Mouse (Mus musculus) liver, embryonic 13.5 days (tissue): ENCODE measurements around the gene Trappc10. TPM values are rescaled to one million over a fixed set of nuclear protein-coding genes. Genes with fewer than 3 reads are reported as not detected.
A peak's percentile ranks its signal among the peaks of the same experiment; 100 is the strongest.

Source experiments
- ATAC-seq: fragments of 200-750 bp; cut with Nextera tagmentation; 2 replicates; pipeline ENCODE4 v1.8.0; 2017; ENCODE audit warnings: low read depth, mild to moderate bottlenecking, moderate number of reproducible peaks, moderate library complexity
- DNase-seq: peaks from one replicate; pipeline ENCODE4 v3.0.0; 2022
- H3K27ac ChIP-seq: fragments of 300-500 bp; sonication (generic); 2 replicates; pipeline ENCODE4 v1.5.1; 2015; ENCODE audit warnings: moderate library complexity, mild to moderate bottlenecking, inconsistent platforms
- H3K27me3 ChIP-seq: fragments of 300-500 bp; sonication (generic); 2 replicates; pipeline ENCODE4 v1.6.1; 2015; ENCODE audit warnings: mild to moderate bottlenecking, inconsistent platforms
- H3K36me3 ChIP-seq: fragments of 300-500 bp; sonication (generic); 2 replicates; pipeline ENCODE4 v1.6.1; 2015; ENCODE audit warnings: mild to moderate bottlenecking, inconsistent platforms
- H3K4me1 ChIP-seq: fragments of 300-500 bp; sonication (generic); replicated peaks from 2 replicates; pipeline ENCODE4 v1.6.1; 2015; ENCODE audit warnings: inconsistent platforms
- H3K4me2 ChIP-seq: fragments of 300-500 bp; sonication (generic); 2 replicates; pipeline ENCODE4 v1.6.1; 2015; ENCODE audit warnings: inconsistent platforms, mild to moderate bottlenecking, moderate library complexity
- H3K4me3 ChIP-seq: fragments of 300-500 bp; sonication (generic); replicated peaks from 2 replicates; pipeline ENCODE4 v1.5.1; 2015; ENCODE audit warnings: mild to moderate bottlenecking, inconsistent platforms
- H3K9ac ChIP-seq: fragments of 300-500 bp; sonication (generic); 2 replicates; pipeline ENCODE4 v1.6.1; 2015; ENCODE audit warnings: mild to moderate bottlenecking, inconsistent platforms
- H3K9me3 ChIP-seq: fragments of 300-500 bp; sonication (generic); replicated peaks from 2 replicates; pipeline ENCODE4 v1.6.1; 2016; ENCODE audit warnings: inconsistent platforms
- WGBS: fragments of 180-500 bp; shearing (Covaris S2); methylation state at CpG from one replicate; pipeline ENCODE4 v1.1.7; 2015; ENCODE audit not compliant: insufficient replicate concordance; 5-methylcytosine and 5-hydroxymethylcytosine counted together
- polyA plus RNA-seq: library from polyadenylated mRNA; unstranded; fragments of >200 nt; fragmentation: Nextera tagmentation; extraction: Ambion mirVana; gene quantifications from 2 replicates; pipeline ENCODE4 v1.2.1, GENCODE M21; 2015

The Trappc10 gene
- polyA plus RNA-seq, 1 experiment from 2014 or later: 15.8 TPM

- Histone ChIP-seq H3K4me3 (no peak overlapping the region), H3K4me2 (no peak overlapping the region), H3K27me3 (no peaks in the 10 kb centered on the region), H3K36me3 (peaks cover 41% of the 10 kb centered on the region), H3K4me1 (peaks cover 62% of the 10 kb centered on the region), H3K27ac (no peak overlapping the region; the same call in 1 of the 2 replicates), H3K9me3 (no peaks in the 10 kb centered on the region), H3K9ac (0 out of 2 replicates have a peak overlapping the region, but pooled peaks have one; percentile 19)
- no peak for ATAC-seq
- DNase-seq: no peak
- 89% methylated on average over 5 of the region's 5 CpGs for WGBS
Observed at GRCm38 (mm10) chr10:78233161-78233560, 11.3 kb downstream of the Trappc10 start.

GRCm38 (mm10) chr10:78232301-78232980 lies 12.0 kb downstream of the Trappc10 start:
- H3K9ac ChIP-seq: no peak overlapping the region
- no peak overlapping the region for H3K4me3 ChIP-seq
- peaks cover 48% of the 10 kb centered on the region for H3K36me3 ChIP-seq
- H3K9me3 ChIP-seq: no peaks in the 10 kb centered on the region
- ATAC-seq (no peak), DNase-seq (no peak)
- WGBS: 75% methylated on average over 4 of the region's 4 CpGs
- H3K27me3 ChIP-seq: no peaks in the 10 kb centered on the region
- H3K4me2 ChIP-seq: no peak overlapping the region
- H3K27ac ChIP-seq: no peak overlapping the region
- H3K4me1 ChIP-seq: peaks cover 55% of the 10 kb centered on the region

GRCm38 (mm10) chr10:78228560-78228928 lies 15.9 kb downstream of the Trappc10 start:
- Histone ChIP-seq H3K4me1 (peaks cover 30% of the 10 kb centered on the region), H3K4me2 (no peak overlapping the region), H3K9ac (no peak overlapping the region), H3K27ac (no peak overlapping the region), H3K27me3 (no peaks in the 10 kb centered on the region), H3K4me3 (no peak overlapping the region), H3K36me3 (peaks cover 65% of the 10 kb centered on the region), H3K9me3 (no peaks in the 10 kb centered on the region)
- DNase-seq (no peak), ATAC-seq (no peak)
- WGBS: 86% methylated on average over 5 of the region's 5 CpGs

GRCm38 (mm10) chr10:78227875-78228559 lies 16.4 kb downstream of the Trappc10 start:
- DNase-seq (no peak), ATAC-seq (no peak)
- H3K4me2 ChIP-seq: no peak overlapping the region
- no peaks in the 10 kb centered on the region for H3K9me3 ChIP-seq
- peaks cover 24% of the 10 kb centered on the region for H3K4me1 ChIP-seq
- no peak overlapping the region for H3K9ac ChIP-seq
- H3K4me3 ChIP-seq: no peak overlapping the region
- H3K27ac ChIP-seq: no peak overlapping the region
- WGBS: 83% methylated on average over 8 of the region's 8 CpGs
- H3K27me3 ChIP-seq: no peaks in the 10 kb centered on the region
- peaks cover 69% of the 10 kb centered on the region for H3K36me3 ChIP-seq

GRCm38 (mm10) chr10:78224136-78224535 lies 20.3 kb downstream of the Trappc10 start:
- H3K4me3 ChIP-seq: no peak overlapping the region
- H3K9me3 ChIP-seq: no peaks in the 10 kb centered on the region
- DNase-seq (no peak), ATAC-seq (no peak)
- H3K27ac ChIP-seq: no peak overlapping the region; the same call in 1 of the 2 replicates
- WGBS: 83% methylated on average over 6 of the region's 6 CpGs
- H3K27me3 ChIP-seq: no peaks in the 10 kb centered on the region
- H3K36me3 ChIP-seq: peaks cover 85% of the 10 kb centered on the region
- H3K9ac ChIP-seq: no peak overlapping the region
- H3K4me1 ChIP-seq: peaks cover 45% of the 10 kb centered on the region
- no peak overlapping the region for H3K4me2 ChIP-seq

- 83% methylated on average over 4 of the region's 4 CpGs for WGBS
- no peak overlapping the region for H3K9ac ChIP-seq
- peaks cover 85% of the 10 kb centered on the region for H3K36me3 ChIP-seq
- H3K4me1 ChIP-seq: peaks cover 56% of the 10 kb centered on the region
- no peak for ATAC-seq
- H3K9me3 ChIP-seq: no peaks in the 10 kb centered on the region
- no peak overlapping the region for H3K4me2 ChIP-seq
- DNase-seq: no peak
- no peak overlapping the region for H3K27ac ChIP-seq
- H3K4me3 ChIP-seq: no peak overlapping the region
- H3K27me3 ChIP-seq: no peaks in the 10 kb centered on the region
Observed at GRCm38 (mm10) chr10:78222908-78223307, 21.5 kb downstream of the Trappc10 start.

- ATAC-seq: no peak
- peaks cover 84% of the 10 kb centered on the region for H3K36me3 ChIP-seq
- 85% methylated on average over 7 of the region's 7 CpGs for WGBS
Observed at GRCm38 (mm10) chr10:78221315-78221714, 23.1 kb downstream of the Trappc10 start.

GRCm38 (mm10) chr10:78219528-78219927 lies 24.9 kb downstream of the Trappc10 start:
- peaks cover 76% of the 10 kb centered on the region for H3K4me1 ChIP-seq
- no peak for DNase-seq
- ATAC-seq: no peak
- H3K4me3 ChIP-seq: no peak overlapping the region
- H3K4me2 ChIP-seq: no peak overlapping the region
- no peak overlapping the region for H3K9ac ChIP-seq
- peak overlapping the region; percentile 43; the same call in 1 of the 2 replicates for H3K27ac ChIP-seq
- H3K9me3 ChIP-seq: no peaks in the 10 kb centered on the region
- WGBS: 55% methylated on average over 1 of the region's 1 CpGs
- H3K36me3 ChIP-seq: peaks cover 94% of the 10 kb centered on the region
- no peaks in the 10 kb centered on the region for H3K27me3 ChIP-seq

More at GRCm38 (mm10) chr10:78221315-78221714, 23.1 kb downstream of the Trappc10 start:
- no peak for DNase-seq
- no peaks in the 10 kb centered on the region for H3K9me3 ChIP-seq
- H3K27ac ChIP-seq: no peak overlapping the region
- no peaks in the 10 kb centered on the region for H3K27me3 ChIP-seq
- no peak overlapping the region for H3K4me2 ChIP-seq
- H3K4me1 ChIP-seq: peaks cover 65% of the 10 kb centered on the region
- H3K9ac ChIP-seq: no peak overlapping the region
- no peak overlapping the region for H3K4me3 ChIP-seq

GRCm38 (mm10) chr10:78218576-78218975 lies 25.9 kb downstream of the Trappc10 start:
- WGBS: 85% methylated on average over 6 of the region's 6 CpGs
- Histone ChIP-seq H3K4me3 (no peak overlapping the region), H3K9me3 (no peaks in the 10 kb centered on the region), H3K9ac (0 out of 2 replicates have a peak overlapping the region, but pooled peaks have one; percentile 17), H3K27ac (peak overlapping the region; percentile 91), H3K4me2 (no peak overlapping the region), H3K27me3 (no peaks in the 10 kb centered on the region), H3K4me1 (peaks cover 76% of the 10 kb centered on the region), H3K36me3 (peaks cover 95% of the 10 kb centered on the region)
- no peak for DNase-seq
- no peak for ATAC-seq

GRCm38 (mm10) chr10:78216376-78217083 lies 27.9 kb downstream of the Trappc10 start:
- peak overlapping the region; percentile 58 for H3K4me2 ChIP-seq
- H3K9ac ChIP-seq: peak overlapping the region; percentile 57
- H3K9me3 ChIP-seq: no peaks in the 10 kb centered on the region
- H3K27me3 ChIP-seq: no peaks in the 10 kb centered on the region
- peak; percentile 100 for ATAC-seq
- peak overlapping the region; percentile 91 for H3K27ac ChIP-seq
- peaks cover 67% of the 10 kb centered on the region for H3K4me1 ChIP-seq
- peak; percentile 78 for DNase-seq
- H3K36me3 ChIP-seq: peaks cover 98% of the 10 kb centered on the region
- H3K4me3 ChIP-seq: no peak overlapping the region
- 36% methylated on average over 6 of the region's 6 CpGs for WGBS

GRCm38 (mm10) chr10:78214371-78214770 lies 30.1 kb downstream of the Trappc10 start:
- Histone ChIP-seq H3K4me2 (no peak overlapping the region), H3K36me3 (peaks cover 98% of the 10 kb centered on the region), H3K27ac (0 out of 2 replicates have a peak overlapping the region, but pooled peaks have one; percentile 53), H3K9me3 (no peaks in the 10 kb centered on the region), H3K4me1 (peaks cover 46% of the 10 kb centered on the region), H3K27me3 (no peaks in the 10 kb centered on the region), H3K9ac (no peak overlapping the region), H3K4me3 (no peak overlapping the region)
- 94% methylated on average over 9 of the region's 9 CpGs for WGBS
- DNase-seq (no peak), ATAC-seq (no peak)
